Mouse (Mus musculus): ENCODE data around the gene Igfbp6.

The Igfbp6 gene

DNA sequence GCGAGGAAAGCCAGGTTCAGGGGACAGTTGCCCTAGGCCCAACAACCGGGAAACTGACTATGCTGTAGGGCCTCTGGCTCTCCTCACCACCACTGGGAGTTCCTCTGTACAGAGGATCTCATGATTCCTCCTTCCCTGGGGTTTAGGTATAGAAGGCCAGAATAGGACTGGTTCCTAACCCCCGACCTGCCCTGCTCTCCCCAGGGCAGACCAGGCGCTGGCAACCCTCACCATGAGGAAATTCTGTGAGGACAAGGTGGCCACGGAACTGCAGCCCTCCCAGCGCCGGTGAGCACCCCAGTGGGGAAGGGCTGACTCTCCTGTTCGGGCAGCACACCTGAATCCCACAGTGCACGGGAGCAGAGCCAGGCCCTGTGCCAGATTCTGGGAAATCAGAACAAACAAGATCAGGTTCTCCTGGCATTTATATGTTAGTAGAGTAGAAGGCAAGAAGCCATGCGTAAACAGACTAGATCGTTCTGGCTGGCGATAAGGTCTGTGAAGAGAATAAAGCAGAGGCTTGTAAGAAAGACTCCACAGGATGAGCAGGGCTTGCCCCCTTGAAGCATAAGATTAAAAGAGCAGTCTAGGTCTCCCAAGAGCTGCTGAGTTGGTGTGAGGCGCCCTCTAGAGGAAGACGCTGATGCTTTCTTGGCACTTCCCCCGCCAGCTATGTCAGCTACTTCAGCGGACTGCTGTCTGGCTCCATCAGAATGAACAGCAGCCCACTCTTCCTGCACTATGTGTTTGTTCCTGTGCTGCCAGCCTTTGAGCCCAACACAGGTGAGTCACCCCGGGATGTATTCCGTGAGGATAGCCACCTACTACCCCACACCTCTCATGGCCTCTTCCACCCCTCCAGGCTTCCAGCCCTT is 35.3 kb upstream of the Igfbp6 start:
- CTCF ChIA-PET: interaction anchor here (1.2 kb wide), 1 partner anchor 12 kb away, joined by 3 read pairs; no protein-coding TSS in a partner anchor

GRCm38 (mm10) chr15:102110271-102110670 is 33.9 kb upstream of the Igfbp6 start:
- CTCF ChIA-PET: no interaction called here

- CTCF ChIA-PET: no interaction called here
Observed at GRCm38 (mm10) chr15:102110701-102111494, 33.3 kb upstream of the Igfbp6 start.

- CTCF ChIA-PET: no interaction called here
Observed at GRCm38 (mm10) chr15:102111495-102111829, 32.7 kb upstream of the Igfbp6 start.

GRCm38 (mm10) chr15:102112181-102112580 is 32.0 kb upstream of the Igfbp6 start:
- CTCF ChIA-PET: no interaction called here

GRCm38 (mm10) chr15:102112827-102113226 is 31.3 kb upstream of the Igfbp6 start:
- CTCF ChIA-PET: no interaction called here

DNA sequence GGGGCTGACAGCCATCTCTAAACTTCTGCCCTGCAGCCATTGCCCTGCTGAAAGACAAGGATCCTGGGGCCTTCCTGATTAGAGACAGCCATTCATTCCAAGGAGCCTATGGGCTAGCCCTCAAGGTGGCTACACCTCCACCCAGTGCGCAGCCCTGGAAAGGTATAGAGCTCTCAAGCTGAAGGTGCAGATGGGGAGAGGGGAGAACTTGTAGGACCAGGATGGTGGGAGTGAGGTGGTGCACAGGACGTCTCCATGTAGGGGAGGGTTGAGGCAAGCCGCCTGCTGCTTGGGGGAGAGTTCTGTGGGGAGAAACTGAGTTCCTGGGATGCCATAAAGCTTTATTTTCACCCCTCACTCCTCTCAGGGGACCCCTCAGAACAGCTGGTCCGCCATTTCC is 30.5 kb upstream of the Igfbp6 start:
- CTCF ChIA-PET: no interaction called here

DNA sequence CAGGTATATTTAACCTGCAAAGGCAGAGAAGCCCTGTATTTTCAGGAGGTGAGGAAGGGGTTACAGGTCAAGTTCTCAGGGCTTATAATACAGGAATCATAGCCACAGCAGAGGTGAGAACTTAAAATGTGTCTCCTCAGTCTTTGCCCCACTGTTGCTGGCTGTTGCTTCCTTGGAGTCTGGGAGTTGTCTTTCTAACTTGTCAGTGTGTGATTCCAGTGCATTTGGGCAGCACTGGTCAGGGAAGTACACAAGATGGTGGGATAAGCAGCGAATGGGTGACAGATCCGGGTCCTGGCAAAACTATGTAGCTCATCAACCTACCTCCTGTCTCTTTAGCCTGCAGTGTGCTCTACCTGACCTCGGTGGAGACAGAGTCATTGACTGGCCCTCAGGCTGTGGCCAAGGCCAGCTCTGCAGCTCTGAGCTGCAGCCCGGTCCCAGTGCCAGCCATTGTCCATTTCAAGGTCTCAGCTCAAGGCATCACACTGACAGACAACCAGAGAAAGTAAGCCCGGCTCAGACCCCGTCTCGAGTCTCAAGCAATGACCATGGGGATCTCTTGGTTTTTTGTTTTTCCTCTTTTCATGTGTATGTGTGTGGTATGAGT is 29.4 kb upstream of the Igfbp6 start:
- CTCF ChIA-PET: no interaction called here

- CTCF ChIA-PET: interaction anchor here (1.4 kb wide), 1 partner anchor 9 kb away, joined by 9 read pairs; no protein-coding TSS in a partner anchor
Observed at GRCm38 (mm10) chr15:102115731-102116231, 28.4 kb upstream of the Igfbp6 start.

DNA sequence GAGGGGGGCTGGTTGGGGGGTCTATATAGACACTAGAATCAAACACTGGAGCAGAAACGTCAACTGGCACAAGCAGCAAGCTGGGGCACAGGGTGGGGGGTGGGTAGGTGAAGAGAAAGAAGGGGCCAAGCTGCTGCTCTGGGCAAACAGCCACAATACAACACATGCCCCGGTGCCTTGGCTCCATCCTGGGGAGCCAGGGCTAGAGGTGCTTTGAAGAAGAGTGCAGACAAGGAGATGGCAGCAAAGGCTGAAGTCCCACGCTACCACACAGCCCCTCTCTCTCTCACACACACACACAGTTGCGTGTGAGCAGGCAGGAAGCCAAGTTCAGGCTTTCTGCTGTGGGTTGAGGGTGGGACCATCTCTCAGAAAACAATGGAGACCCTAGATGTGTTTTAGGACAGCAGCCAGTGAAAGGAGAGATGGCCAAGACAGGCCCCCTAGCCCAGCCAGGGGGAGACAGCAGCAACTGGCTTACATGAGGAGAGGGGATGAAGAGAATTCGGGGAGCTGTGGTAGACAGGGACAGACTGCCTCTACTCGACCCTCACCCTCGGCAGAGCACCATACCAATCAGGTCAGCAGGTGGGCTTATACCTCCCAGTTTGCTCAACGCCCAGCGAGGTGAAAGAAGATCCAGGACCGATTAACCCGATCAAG is 27.3 kb upstream of the Igfbp6 start:
- CTCF ChIA-PET: interaction anchor here (1.4 kb wide), 1 partner anchor 10 kb away, joined by 9 read pairs; no protein-coding TSS in a partner anchor

GRCm38 (mm10) chr15:102117461-102118443 is 26.4 kb upstream of the Igfbp6 start:
- CTCF ChIA-PET: no interaction called here

GRCm38 (mm10) chr15:102118591-102118990 is 25.6 kb upstream of the Igfbp6 start:
- CTCF ChIA-PET: no interaction called here

GRCm38 (mm10) chr15:102119121-102119830 is 24.9 kb upstream of the Igfbp6 start:
- CTCF ChIA-PET: no interaction called here

DNA sequence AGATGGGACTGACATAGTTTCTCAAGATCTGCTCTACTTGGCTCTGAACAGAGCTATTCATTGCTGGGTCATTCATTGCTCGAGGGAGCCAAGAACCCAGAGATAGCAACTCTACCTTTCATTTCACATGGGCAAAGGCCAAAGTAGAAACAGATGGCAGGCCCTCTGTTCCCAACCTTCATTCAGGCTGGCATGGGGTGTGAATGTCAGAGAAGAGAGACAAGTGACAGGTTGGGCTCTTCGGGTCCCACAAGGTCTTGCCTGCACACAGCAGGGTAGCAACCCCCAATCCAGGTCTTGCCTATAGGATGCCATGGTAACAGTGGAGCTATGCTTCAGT is 24.4 kb upstream of the Igfbp6 start:
- CTCF ChIA-PET: no interaction called here

GRCm38 (mm10) chr15:102120530-102120929 is 23.6 kb upstream of the Igfbp6 start:
- CTCF ChIA-PET: no interaction called here

- CTCF ChIA-PET: interaction anchor here (0.6 kb wide), 1 partner anchor 204 kb away, joined by 6 read pairs; no protein-coding TSS in a partner anchor
Observed at GRCm38 (mm10) chr15:102126303-102126702, 17.9 kb upstream of the Igfbp6 start.

DNA sequence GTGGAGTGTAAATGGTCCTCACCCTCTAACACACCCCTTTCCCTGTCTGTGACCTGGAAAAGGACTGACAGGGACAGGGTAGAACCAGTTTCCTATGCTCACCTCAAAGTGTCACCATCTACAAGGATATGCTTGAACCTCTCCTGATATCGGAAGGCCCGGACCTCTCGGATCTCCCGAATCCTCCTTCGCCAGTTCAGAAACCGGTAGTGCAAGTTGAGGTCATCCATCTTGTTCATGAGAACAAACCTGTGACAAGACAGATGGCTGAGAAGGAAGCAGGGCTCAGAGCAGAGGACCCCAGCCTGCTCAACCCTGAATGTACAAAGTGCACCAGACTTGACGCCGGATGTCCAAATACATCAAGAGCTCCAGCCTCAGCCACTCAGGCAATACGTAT is 10.8 kb upstream of the Igfbp6 start:
- CTCF ChIA-PET: no interaction called here

GRCm38 (mm10) chr15:102134709-102135108 is 9.5 kb upstream of the Igfbp6 start:
- CTCF ChIA-PET: no interaction called here

- CTCF ChIA-PET: interaction anchor here (0.6 kb wide), 2 partner anchors 28 to 30 kb away, joined by 6 to 17 read pairs; no protein-coding TSS in a partner anchor
Observed at GRCm38 (mm10) chr15:102135522-102136128, 8.5 kb upstream of the Igfbp6 start.
